In the genomic region with DNA sequence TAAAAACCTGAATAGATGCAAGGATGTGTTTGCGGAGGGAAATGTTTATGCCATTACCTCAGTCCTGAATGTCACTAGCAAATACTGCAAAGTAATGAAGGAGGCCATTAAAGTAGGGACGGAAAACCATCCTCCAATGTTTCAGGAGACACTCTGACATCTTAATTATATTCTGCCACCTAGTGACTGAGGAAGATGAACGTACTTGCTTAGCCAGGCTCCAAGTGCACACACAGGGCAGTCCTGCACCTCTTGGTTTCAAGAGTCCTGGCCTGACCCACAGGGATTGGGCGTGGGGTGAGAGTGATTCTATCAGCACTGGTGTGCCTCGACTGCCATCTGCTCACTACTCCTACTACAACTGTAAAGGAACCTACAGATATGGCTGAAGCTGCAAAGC, we compare ENCODE assay signal across 9 mouse cellular contexts.
DNase-seq lines count a peak whose midpoint lies in the region; ATAC-seq lines count a peak whose summit lies in the region.
"Had no signal": no experiment of that assay in that cellular context is flagged by ENCODE, and none has a peak within 500 bp of the region (broad histone marks: within the 10 kb centered on the region; RNA-seq: fewer than 3 reads in every experiment).

No protein-coding gene starts in this region.

- peak; percentile 75 for ATAC-seq in forebrain, embryonic 13.5 days
- ATAC-seq in monocyte, adult 5-6 weeks (replicated peaks; ENCODE audit: insufficient number of reproducible peaks, low FRiP score, low TSS enrichment, poor library complexity, severe bottlenecking), result 0 out of 2 replicates have a peak, but pooled peaks have one; percentile 13

- no peaks in the 10 kb centered on the region for H3K27me3 ChIP-seq in forebrain, embryonic 13.5 days
- H3K27me3 ChIP-seq: stomach, embryonic 15.5 days had no signal

- peak; percentile 44 to 55 for DNase-seq in cerebellum, postnatal 10 days
- no peak for DNase-seq in cerebellum, adult 8-10 months
- DNase-seq in right cerebral cortex, adult 18-20 months, result peak; percentile 18
- DNase-seq in right cerebral cortex, postnatal 25 days, result no peak
- DNase-seq in large intestine, adult 2 months (ENCODE audit: low read depth, low spot score), result peak; percentile 13
- no peak for DNase-seq in c-Kit-positive CD71-positive TER-119-positive erythroid progenitor cells, embryonic 14.5 days (ENCODE audit: low spot score)

- H3K9ac ChIP-seq in forebrain, embryonic 13.5 days, result no peak overlapping the region
- H3K9ac ChIP-seq: stomach, embryonic 15.5 days had no signal

- WGBS in forebrain, embryonic 13.5 days, result 25% methylated on average over 5 of the region's 5 CpGs
- 11% methylated on average over 5 of the region's 5 CpGs for WGBS in large intestine, adult 2 months

- H3K9me3 ChIP-seq in forebrain, embryonic 13.5 days (replicated peaks), result no peaks in the 10 kb centered on the region
- H3K9me3 ChIP-seq: stomach, embryonic 15.5 days had no signal

- H3K4me3 ChIP-seq in forebrain, embryonic 13.5 days, result no peak overlapping the region
- H3K4me3 ChIP-seq: stomach, embryonic 15.5 days had no signal

- H3K4me1 ChIP-seq in forebrain, embryonic 13.5 days, result peaks cover 6% of the 10 kb centered on the region
- H3K4me1 ChIP-seq: stomach, embryonic 15.5 days had no signal

- no peak overlapping the region for H3K4me2 ChIP-seq in forebrain, embryonic 13.5 days
- H3K4me2 ChIP-seq: stomach, embryonic 15.5 days had no signal

- H3K27ac ChIP-seq in forebrain, embryonic 13.5 days, result no peak overlapping the region
- H3K27ac ChIP-seq: stomach, embryonic 15.5 days had no signal

- no peaks in the 10 kb centered on the region for H3K36me3 ChIP-seq in forebrain, embryonic 13.5 days (ENCODE audit: poor library complexity, severe bottlenecking)
- H3K36me3 ChIP-seq: stomach, embryonic 15.5 days had no signal

Comparison
In these comparisons a context has a peak if more than half of its experiments do, and no peak if none do; other contexts are left out.
1. DNase-seq: peak in cerebellum, postnatal 10 days (2 of 2), right cerebral cortex, adult 18-20 months (single experiment) and large intestine, adult 2 months (single experiment); none in cerebellum, adult 8-10 months (single experiment), right cerebral cortex, postnatal 25 days (single experiment) and c-Kit-positive CD71-positive TER-119-positive erythroid progenitor cells, embryonic 14.5 days (single experiment).